Mouse (Mus musculus): ENCODE results near the gene Itpr3. TPM values are rescaled to one million over a fixed set of nuclear protein-coding genes. Genes with fewer than 3 reads are reported as not detected.

Gene Itpr3
- total and polyA plus RNA-seq, 2 experiments from 2014 or later = 0.89 to 6.9 TPM

DNA sequence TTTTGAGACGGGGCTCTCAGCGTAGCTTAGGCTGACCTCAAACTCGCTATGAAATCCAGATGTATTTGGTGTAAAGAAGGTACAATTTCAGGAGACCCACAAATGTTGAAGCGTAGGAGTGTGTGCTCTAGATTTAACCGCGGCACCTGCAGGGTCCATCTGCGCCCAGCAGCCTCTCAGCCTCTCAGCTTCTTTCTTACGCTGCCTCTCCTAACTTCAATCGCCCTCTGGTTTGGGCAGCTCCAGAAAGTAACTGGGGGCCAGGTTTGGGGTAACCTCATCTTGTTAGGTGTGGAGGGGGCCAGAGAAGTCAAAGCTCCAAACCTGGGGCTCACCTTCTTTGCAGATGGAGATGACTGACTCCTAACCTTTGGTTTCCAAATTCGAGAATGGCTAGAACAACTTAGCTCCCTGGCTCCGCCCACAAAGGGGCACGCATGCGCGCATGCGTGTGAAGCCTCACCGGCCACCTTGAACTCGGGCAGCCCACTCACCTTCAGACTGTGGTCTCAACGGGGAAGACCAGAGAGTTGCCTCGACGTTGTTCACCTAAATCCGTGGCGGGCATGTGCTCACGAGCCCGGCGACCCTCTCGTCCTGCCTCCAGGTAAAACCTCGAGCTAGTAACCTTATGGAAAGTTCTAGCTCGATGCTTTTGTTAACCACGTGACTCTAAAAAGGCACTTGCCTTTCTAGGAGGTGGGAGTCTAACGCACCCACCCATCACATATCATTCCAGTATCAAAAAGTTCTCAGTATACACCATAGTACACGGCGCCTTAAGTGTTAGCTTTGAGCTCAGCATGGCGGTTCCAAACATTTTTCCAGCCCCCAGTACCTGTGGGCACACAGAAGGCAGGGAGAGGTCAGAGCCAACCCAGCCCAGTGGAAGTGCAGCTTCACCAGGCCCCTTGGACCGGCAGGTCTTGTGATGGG is 39.3 kb upstream of the Itpr3 start:
- Histone ChIP-seq H3K4me3 (ENCODE audit: low read depth, low read length) (peak overlapping the region; percentile 57), H3K27ac (ENCODE audit: low read depth) (peak overlapping the region; percentile 86), H3K4me2 (ENCODE audit: low read depth, low read length) (peak overlapping the region; percentile 70), H3K27me3 (ENCODE audit: control insufficient read depth, insufficient read depth, low read length) (no peaks in the 10 kb centered on the region), H3K4me1 (ENCODE audit: control insufficient read depth, insufficient read depth) (peaks cover 7% of the 10 kb centered on the region), H3K9ac (replicated peaks; ENCODE audit: low read depth, low read length) (peak overlapping the region; percentile 54), H3K9me3 (replicated peaks; ENCODE audit: control insufficient read depth, low read length) (no peaks in the 10 kb centered on the region), H3K36me3 (replicated peaks; ENCODE audit: control insufficient read depth, insufficient read depth, low read length) (peaks cover 34% of the 10 kb centered on the region)
- 5% methylated on average over 34 of the region's 34 CpGs for WGBS
- ATAC-seq (ENCODE audit: insufficient read depth, low read depth) = peak; percentile 79
- no peak for TF ChIP-seq CTCF (IDR thresholded peaks at IDR 0.05; ENCODE audit: low read depth)
- peak; percentile 85 for DNase-seq (ENCODE audit: low spot score)

DNA sequence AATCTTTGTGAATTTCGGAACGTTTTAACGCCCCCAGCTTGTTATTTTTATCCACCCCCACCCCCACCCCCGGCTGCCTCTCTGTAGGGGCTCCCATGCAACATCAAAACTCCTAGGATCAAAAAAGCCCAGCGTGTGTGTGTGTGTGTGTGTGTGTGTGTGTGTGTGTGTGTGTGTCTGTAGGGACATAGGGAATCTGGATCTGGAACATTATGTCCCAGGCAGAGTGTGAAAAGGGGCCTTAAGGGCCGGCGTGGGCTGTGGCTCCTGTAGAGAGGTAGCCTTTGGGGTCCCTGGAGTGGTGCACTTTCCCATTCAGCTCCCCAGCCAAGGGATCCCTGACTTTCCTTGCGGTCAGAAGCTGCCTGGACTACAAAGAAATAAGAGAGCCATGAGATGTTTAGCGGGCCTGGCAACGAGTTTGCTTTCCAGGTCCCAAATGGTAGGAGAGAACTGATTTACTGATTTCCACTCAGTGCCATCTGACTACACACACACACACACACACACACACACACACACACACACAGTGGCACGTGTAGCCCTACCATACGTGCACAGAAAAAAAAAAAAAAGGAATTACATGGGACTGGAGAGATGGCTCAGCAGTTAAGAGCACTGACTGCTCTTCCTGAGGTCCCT is 38.4 kb upstream of the Itpr3 start:
- Histone ChIP-seq H3K36me3 (replicated peaks; ENCODE audit: control insufficient read depth, insufficient read depth, low read length) (peaks cover 41% of the 10 kb centered on the region), H3K27me3 (ENCODE audit: control insufficient read depth, insufficient read depth, low read length) (no peaks in the 10 kb centered on the region), H3K9ac (replicated peaks; ENCODE audit: low read depth, low read length) (peak overlapping the region; percentile 54), H3K4me3 (ENCODE audit: low read depth, low read length) (peak overlapping the region; percentile 57), H3K4me2 (ENCODE audit: low read depth, low read length) (peak overlapping the region; percentile 70), H3K27ac (ENCODE audit: low read depth) (peak overlapping the region; percentile 86), H3K9me3 (replicated peaks; ENCODE audit: control insufficient read depth, low read length) (no peaks in the 10 kb centered on the region), H3K4me1 (ENCODE audit: control insufficient read depth, insufficient read depth) (peaks cover 7% of the 10 kb centered on the region)
- TF ChIP-seq CTCF (IDR thresholded peaks at IDR 0.05; ENCODE audit: low read depth) (no peak), EP300 (IDR thresholded peaks at IDR 0.05; ENCODE audit: low read depth) (peak; percentile 35; the same call in 1 of the 2 replicates)
- DNase-seq (ENCODE audit: low spot score) (no peak), ATAC-seq (ENCODE audit: insufficient read depth, low read depth) (peak; percentile 52; the same call in 1 of the 2 replicates)
- 32% methylated on average over 12 of the region's 12 CpGs for WGBS

DNA sequence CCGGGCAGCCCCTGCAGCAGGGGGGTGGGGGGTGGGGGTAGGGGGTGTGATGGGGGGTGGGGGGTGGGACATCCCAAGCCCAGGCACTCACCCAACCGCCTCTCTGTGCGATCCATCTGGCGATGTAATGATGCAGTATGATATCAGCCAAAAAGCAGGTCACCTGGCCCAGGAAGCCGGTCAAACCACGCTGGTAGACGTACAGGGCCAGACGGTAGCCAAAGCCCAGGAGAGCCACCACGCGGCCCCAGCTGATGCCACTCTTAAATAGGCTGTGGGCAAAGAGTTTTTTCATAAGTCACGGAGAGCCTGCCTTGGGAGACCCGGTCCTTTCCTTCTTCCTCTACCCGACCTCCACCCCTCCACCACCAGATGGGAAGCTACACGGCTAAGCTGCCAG is 36.0 kb upstream of the Itpr3 start:
- 87% methylated on average over 14 of the region's 14 CpGs for WGBS
- Histone ChIP-seq H3K4me3 (ENCODE audit: low read depth, low read length) (no peak overlapping the region), H3K4me1 (ENCODE audit: control insufficient read depth, insufficient read depth) (peaks cover 7% of the 10 kb centered on the region), H3K9me3 (replicated peaks; ENCODE audit: control insufficient read depth, low read length) (no peaks in the 10 kb centered on the region), H3K27ac (ENCODE audit: low read depth) (no peak overlapping the region), H3K4me2 (ENCODE audit: low read depth, low read length) (no peak overlapping the region), H3K36me3 (replicated peaks; ENCODE audit: control insufficient read depth, insufficient read depth, low read length) (peaks cover 54% of the 10 kb centered on the region), H3K27me3 (ENCODE audit: control insufficient read depth, insufficient read depth, low read length) (no peaks in the 10 kb centered on the region), H3K9ac (replicated peaks; ENCODE audit: low read depth, low read length) (no peak overlapping the region)
- ATAC-seq (ENCODE audit: insufficient read depth, low read depth) (no peak), DNase-seq (ENCODE audit: low spot score) (no peak)
- TF ChIP-seq CTCF (IDR thresholded peaks at IDR 0.05; ENCODE audit: low read depth) (no peak), EP300 (IDR thresholded peaks at IDR 0.05; ENCODE audit: low read depth) (no peak)

DNA sequence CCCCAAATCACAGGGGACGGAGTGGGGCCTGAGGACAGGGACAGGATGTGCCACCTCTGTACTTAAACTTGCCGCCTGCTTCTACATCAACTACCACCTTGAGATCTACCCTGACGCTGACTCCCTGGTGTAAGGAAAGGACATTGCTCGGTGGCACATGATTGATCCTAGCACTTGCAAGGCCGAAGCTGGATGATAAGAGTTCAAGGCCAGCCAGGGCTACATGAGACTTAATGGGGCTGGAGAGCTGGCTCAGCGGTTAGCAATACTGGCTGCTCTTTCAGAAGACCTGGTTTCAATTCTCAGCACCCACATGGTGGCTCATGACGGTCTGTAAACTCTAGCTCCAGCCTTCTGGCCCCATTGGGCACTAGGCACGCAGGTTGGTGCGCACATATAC is 35.4 kb upstream of the Itpr3 start:
- Histone ChIP-seq H3K36me3 (replicated peaks; ENCODE audit: control insufficient read depth, insufficient read depth, low read length) (peaks cover 54% of the 10 kb centered on the region), H3K9ac (replicated peaks; ENCODE audit: low read depth, low read length) (no peak overlapping the region), H3K9me3 (replicated peaks; ENCODE audit: control insufficient read depth, low read length) (no peaks in the 10 kb centered on the region), H3K27me3 (ENCODE audit: control insufficient read depth, insufficient read depth, low read length) (no peaks in the 10 kb centered on the region), H3K4me3 (ENCODE audit: low read depth, low read length) (no peak overlapping the region), H3K4me2 (ENCODE audit: low read depth, low read length) (no peak overlapping the region), H3K27ac (ENCODE audit: low read depth) (no peak overlapping the region), H3K4me1 (ENCODE audit: control insufficient read depth, insufficient read depth) (peaks cover 7% of the 10 kb centered on the region)
- DNase-seq (ENCODE audit: low spot score) (no peak), ATAC-seq (ENCODE audit: insufficient read depth, low read depth) (no peak)
- TF ChIP-seq EP300 (IDR thresholded peaks at IDR 0.05; ENCODE audit: low read depth) = no peak
- no peak for TF ChIP-seq CTCF (IDR thresholded peaks at IDR 0.05; ENCODE audit: low read depth)
- WGBS = 87% methylated on average over 9 of the region's 9 CpGs

DNA sequence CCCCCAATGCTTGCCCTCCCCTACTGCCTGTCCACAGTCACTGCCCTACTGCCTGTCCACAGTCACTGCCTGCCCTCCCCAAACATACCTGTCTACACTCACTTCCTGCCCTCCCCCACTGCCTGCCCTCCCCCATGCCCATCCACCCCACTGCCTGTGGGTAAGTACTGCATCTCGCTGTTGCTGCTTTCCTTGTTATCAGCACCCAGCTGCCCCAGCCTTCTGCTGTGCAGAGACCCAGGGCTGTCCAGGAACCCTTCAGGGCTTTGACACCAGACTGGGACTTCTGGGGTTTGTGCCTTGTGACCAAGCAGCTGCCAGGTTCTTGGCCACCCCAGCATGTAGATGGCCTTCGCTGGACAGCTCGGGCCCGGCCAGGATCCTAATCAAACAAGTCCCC is 33.8 kb upstream of the Itpr3 start:
- no peak for DNase-seq (ENCODE audit: low spot score)

More for the DNA sequence above, 33.8 kb upstream of the Itpr3 start:
- ATAC-seq (ENCODE audit: insufficient read depth, low read depth) = no peak
- TF ChIP-seq CTCF (IDR thresholded peaks at IDR 0.05; ENCODE audit: low read depth) (no peak), EP300 (IDR thresholded peaks at IDR 0.05; ENCODE audit: low read depth) (no peak)
- Histone ChIP-seq H3K9ac (replicated peaks; ENCODE audit: low read depth, low read length) (no peak overlapping the region), H3K4me2 (ENCODE audit: low read depth, low read length) (no peak overlapping the region), H3K36me3 (replicated peaks; ENCODE audit: control insufficient read depth, insufficient read depth, low read length) (peaks cover 54% of the 10 kb centered on the region), H3K9me3 (replicated peaks; ENCODE audit: control insufficient read depth, low read length) (no peaks in the 10 kb centered on the region), H3K4me1 (ENCODE audit: control insufficient read depth, insufficient read depth) (peaks cover 14% of the 10 kb centered on the region), H3K4me3 (ENCODE audit: low read depth, low read length) (no peak overlapping the region), H3K27me3 (ENCODE audit: control insufficient read depth, insufficient read depth, low read length) (no peaks in the 10 kb centered on the region), H3K27ac (ENCODE audit: low read depth) (no peak overlapping the region)
- WGBS = 69% methylated on average over 4 of the region's 4 CpGs
